Mouse (Mus musculus) stomach, embryonic 16.5 days (tissue): ENCODE measurements around the gene Megf8. TPM values are rescaled to one million over a fixed set of nuclear protein-coding genes. Genes with fewer than 3 reads are reported as not detected.

ENCODE experiments used
- ATAC-seq: fragments of 200-750 bp; cut with Nextera tagmentation; 2 replicates; pipeline ENCODE4 v1.8.0; 2017; ENCODE audit warnings: moderate number of reproducible peaks, moderate TSS enrichment; ENCODE audit not compliant: insufficient read depth, low FRiP score
- H3K27ac ChIP-seq: fragments of 300-500 bp; sonication (generic); 2 replicates; pipeline ENCODE4 v1.5.1; 2014; ENCODE audit warnings: low read length
- H3K27me3 ChIP-seq: fragments of 300-500 bp; sonication (generic); 2 replicates; pipeline ENCODE4 v1.6.1; 2014; ENCODE audit warnings: low read length, control low read depth, mixed read lengths; ENCODE audit not compliant: control insufficient read depth, insufficient read depth
- H3K36me3 ChIP-seq: fragments of 300-500 bp; sonication (generic); 2 replicates; pipeline ENCODE4 v1.6.1; 2014; ENCODE audit warnings: low read length; ENCODE audit not compliant: control insufficient read depth, insufficient read depth
- H3K4me1 ChIP-seq: fragments of 300-500 bp; sonication (generic); 2 replicates; pipeline ENCODE4 v1.6.1; 2014; ENCODE audit warnings: low read length, control low read depth, mixed read lengths; ENCODE audit not compliant: control insufficient read depth, insufficient read depth
- H3K4me2 ChIP-seq: fragments of 300-500 bp; sonication (generic); 2 replicates; pipeline ENCODE4 v1.6.1; 2014; ENCODE audit warnings: low read depth, low read length, mixed read lengths
- H3K4me3 ChIP-seq: fragments of 300-500 bp; sonication (generic); replicated peaks from 2 replicates; pipeline ENCODE4 v1.5.1; 2014; ENCODE audit warnings: mild to moderate bottlenecking, low read length
- H3K9ac ChIP-seq: fragments of 300-500 bp; sonication (generic); 2 replicates; pipeline ENCODE4 v1.6.1; 2014; ENCODE audit warnings: low read length
- H3K9me3 ChIP-seq: fragments of 300-500 bp; sonication (generic); replicated peaks from 2 replicates; pipeline ENCODE4 v1.6.1; 2016; ENCODE audit warnings: low read length, control low read depth; ENCODE audit not compliant: control insufficient read depth
- WGBS: fragments of 180-500 bp; shearing (Covaris S2); extraction: QIAGEN DNeasy Blood & Tissue Kit; methylation state at CpG from one replicate; pipeline ENCODE4 v1.1.7; 2014; 5-methylcytosine and 5-hydroxymethylcytosine counted together
- polyA plus RNA-seq: library from polyadenylated mRNA; unstranded; fragments of >200 nt; fragmentation: Nextera tagmentation; extraction: Ambion mirVana; gene quantifications from 2 replicates; pipeline ENCODE4 v1.2.1, GENCODE M21; 2015

Gene Megf8
- polyA plus RNA-seq, 1 experiment from 2014 or later: 10.7 TPM

- H3K4me3 ChIP-seq: no peak overlapping the region
- no peak for ATAC-seq
- no peak overlapping the region for H3K27ac ChIP-seq
- 89% methylated on average over 30 of the region's 30 CpGs for whole genome bisulfite sequencing
- H3K4me2 ChIP-seq: no peak overlapping the region
- H3K36me3 ChIP-seq: peaks cover 14% of the 10 kb centered on the region; the same call in 1 of the 2 replicates
- peaks cover 44% of the 10 kb centered on the region for H3K4me1 ChIP-seq
- no peaks in the 10 kb centered on the region for H3K9me3 ChIP-seq
- H3K9ac ChIP-seq: peak overlapping the region; percentile 10; the same call in 1 of the 2 replicates
- H3K27me3 ChIP-seq: no peaks in the 10 kb centered on the region
These were observed 45.1 kb upstream of the Megf8 start for GRCm38 (mm10) chr7:25271651-25272444.

GRCm38 (mm10) chr7:25272445-25273258, 44.3 kb upstream of the Megf8 start:
- Histone ChIP-seq H3K36me3 (peaks cover 14% of the 10 kb centered on the region; the same call in 1 of the 2 replicates), H3K27ac (no peak overlapping the region), H3K4me1 (peaks cover 51% of the 10 kb centered on the region), H3K27me3 (no peaks in the 10 kb centered on the region), H3K4me3 (no peak overlapping the region), H3K4me2 (no peak overlapping the region), H3K9me3 (no peaks in the 10 kb centered on the region), H3K9ac (peak overlapping the region; percentile 26; the same call in 1 of the 2 replicates)
- WGBS: 85% methylated on average over 38 of the region's 38 CpGs
- ATAC-seq: no peak

- H3K9ac ChIP-seq: peak overlapping the region; percentile 26
- peaks cover 55% of the 10 kb centered on the region for H3K4me1 ChIP-seq
- ATAC-seq: no peak
- 87% methylated on average over 22 of the region's 22 CpGs for WGBS
- no peak overlapping the region for H3K4me2 ChIP-seq
- H3K27ac ChIP-seq: peak overlapping the region; percentile 100; the same call in 1 of the 2 replicates
- peaks cover 14% of the 10 kb centered on the region; the same call in 1 of the 2 replicates for H3K36me3 ChIP-seq
- no peaks in the 10 kb centered on the region for H3K27me3 ChIP-seq
- H3K9me3 ChIP-seq: no peaks in the 10 kb centered on the region
- H3K4me3 ChIP-seq: no peak overlapping the region
These were observed 43.4 kb upstream of the Megf8 start for GRCm38 (mm10) chr7:25273259-25274241.

GRCm38 (mm10) chr7:25274571-25274970, 42.4 kb upstream of the Megf8 start:
- Histone ChIP-seq H3K27ac (peak overlapping the region; percentile 100; the same call in 1 of the 2 replicates), H3K4me3 (no peak overlapping the region), H3K4me2 (no peak overlapping the region), H3K27me3 (no peaks in the 10 kb centered on the region), H3K9me3 (no peaks in the 10 kb centered on the region), H3K4me1 (peaks cover 48% of the 10 kb centered on the region), H3K9ac (peak overlapping the region; percentile 5; the same call in 1 of the 2 replicates), H3K36me3 (peaks cover 14% of the 10 kb centered on the region; the same call in 1 of the 2 replicates)
- no peak for ATAC-seq
- 35% methylated on average over 5 of the region's 5 CpGs for WGBS

GRCm38 (mm10) chr7:25274996-25275395, 42.0 kb upstream of the Megf8 start:
- Histone ChIP-seq H3K27me3 (no peaks in the 10 kb centered on the region), H3K4me2 (no peak overlapping the region), H3K27ac (peak overlapping the region; percentile 100), H3K4me1 (peaks cover 48% of the 10 kb centered on the region), H3K36me3 (peaks cover 14% of the 10 kb centered on the region; the same call in 1 of the 2 replicates), H3K4me3 (no peak overlapping the region), H3K9me3 (no peaks in the 10 kb centered on the region), H3K9ac (peak overlapping the region; percentile 5; the same call in 1 of the 2 replicates)
- WGBS: 81% methylated on average over 3 of the region's 3 CpGs
- ATAC-seq: no peak

GRCm38 (mm10) chr7:25275555-25276298, 41.2 kb upstream of the Megf8 start:
- Histone ChIP-seq H3K9ac (peak overlapping the region; percentile 58), H3K4me3 (no peak overlapping the region), H3K9me3 (no peaks in the 10 kb centered on the region), H3K4me2 (peak overlapping the region; percentile 14; the same call in 1 of the 2 replicates), H3K27ac (peak overlapping the region; percentile 100), H3K27me3 (no peaks in the 10 kb centered on the region), H3K4me1 (peaks cover 51% of the 10 kb centered on the region), H3K36me3 (peaks cover 14% of the 10 kb centered on the region; the same call in 1 of the 2 replicates)
- WGBS: 43% methylated on average over 9 of the region's 9 CpGs
- no peak for ATAC-seq

GRCm38 (mm10) chr7:25277405-25277804, 39.6 kb upstream of the Megf8 start:
- H3K9ac ChIP-seq: peak overlapping the region; percentile 89
- WGBS: 74% methylated on average over 4 of the region's 4 CpGs

GRCm38 (mm10) chr7:25277998-25278340, 39.0 kb upstream of the Megf8 start:
- Histone ChIP-seq H3K9ac (peak overlapping the region; percentile 89), H3K27me3 (no peaks in the 10 kb centered on the region), H3K36me3 (no peaks in the 10 kb centered on the region), H3K4me2 (peak overlapping the region; percentile 83), H3K4me1 (peaks cover 60% of the 10 kb centered on the region), H3K4me3 (peak overlapping the region; percentile 65), H3K9me3 (no peaks in the 10 kb centered on the region), H3K27ac (peak overlapping the region; percentile 100)
- ATAC-seq: no peak
- 11% methylated on average over 4 of the region's 4 CpGs for WGBS

More at GRCm38 (mm10) chr7:25277405-25277804, 39.6 kb upstream of the Megf8 start:
- peak overlapping the region; percentile 83 for H3K4me2 ChIP-seq
- no peaks in the 10 kb centered on the region for H3K9me3 ChIP-seq
- ATAC-seq: no peak
- 0 out of 2 replicates have a peak, but pooled peaks cover under 1% of the 10 kb centered on the region for H3K36me3 ChIP-seq
- H3K27me3 ChIP-seq: no peaks in the 10 kb centered on the region
- no peak overlapping the region; the same call in 1 of the 2 replicates for H3K4me3 ChIP-seq
- peak overlapping the region; percentile 100 for H3K27ac ChIP-seq
- peaks cover 60% of the 10 kb centered on the region for H3K4me1 ChIP-seq
